Mouse (Mus musculus): ENCODE measurements around the gene Ceacam18. TPM values are rescaled to one million over a fixed set of nuclear protein-coding genes. Genes with fewer than 3 reads are reported as not detected.

Ceacam18 gene
- polyA plus RNA-seq, 1 experiment from 2014 or later = not detected

Other genes starting within 250 kb of the Ceacam18 start
- gene Siglecg, start 226.5 kb upstream of the Ceacam18 start, polyA plus RNA-seq (2014; fragmentation: Nextera tagmentation; extraction: Ambion mirVana) = 0.34 and 0.47 TPM in 2 replicates
- 0.10 TPM in 1 of 2 replicates, not detected in the other for gene Lim2, start 207.0 kb upstream of the Ceacam18 start, polyA plus RNA-seq (2014; fragmentation: Nextera tagmentation; extraction: Ambion mirVana)
- 3.5 and 3.8 TPM in 2 replicates for gene Nkg7, start 197.6 kb upstream of the Ceacam18 start, polyA plus RNA-seq (2014; fragmentation: Nextera tagmentation; extraction: Ambion mirVana)
- not detected in 2 replicates for gene Cldnd2, start 193.9 kb upstream of the Ceacam18 start, polyA plus RNA-seq (2014; fragmentation: Nextera tagmentation; extraction: Ambion mirVana)
- 369 and 378 TPM in 2 replicates for gene Etfb, start 190.6 kb upstream of the Ceacam18 start, polyA plus RNA-seq (2014; fragmentation: Nextera tagmentation; extraction: Ambion mirVana)
- gene Gm45233, start 190.6 kb upstream of the Ceacam18 start, polyA plus RNA-seq (2014; fragmentation: Nextera tagmentation; extraction: Ambion mirVana) = 0.37 TPM in 1 of 2 replicates, not detected in the other
- gene Vsig10l, start 171.6 kb upstream of the Ceacam18 start, polyA plus RNA-seq (2014; fragmentation: Nextera tagmentation; extraction: Ambion mirVana) = 1.1 and 1.9 TPM in 2 replicates
- 0.16 and 0.25 TPM in 2 replicates for gene Iglon5, start 144.6 kb upstream of the Ceacam18 start, polyA plus RNA-seq (2014; fragmentation: Nextera tagmentation; extraction: Ambion mirVana)
- gene 4931406B18Rik, start 128.8 kb upstream of the Ceacam18 start, polyA plus RNA-seq (2014; fragmentation: Nextera tagmentation; extraction: Ambion mirVana) = not detected in 2 replicates
- gene Cd33, start 90.3 kb upstream of the Ceacam18 start, polyA plus RNA-seq (2014; fragmentation: Nextera tagmentation; extraction: Ambion mirVana) = 1.3 and 1.6 TPM in 2 replicates
- gene Zfp658, start 72.5 kb upstream of the Ceacam18 start, polyA plus RNA-seq (2014; fragmentation: Nextera tagmentation; extraction: Ambion mirVana) = 0.97 and 1.1 TPM in 2 replicates
- 7.0 and 9.1 TPM in 2 replicates for gene Zfp719, start 55.1 kb upstream of the Ceacam18 start, polyA plus RNA-seq (2014; fragmentation: Nextera tagmentation; extraction: Ambion mirVana)
- 0.07 and 0.16 TPM in 2 replicates for gene Zfp819, start 27.5 kb upstream of the Ceacam18 start, polyA plus RNA-seq (2014; fragmentation: Nextera tagmentation; extraction: Ambion mirVana)
- 0.79 and 0.90 TPM in 2 replicates for gene Siglece, start 25.5 kb downstream of the Ceacam18 start, polyA plus RNA-seq (2014; fragmentation: Nextera tagmentation; extraction: Ambion mirVana)
- gene Ctu1, start 37.3 kb downstream of the Ceacam18 start, polyA plus RNA-seq (2014; fragmentation: Nextera tagmentation; extraction: Ambion mirVana) = 7.5 and 8.7 TPM in 2 replicates
- gene Klk14, start 55.7 kb downstream of the Ceacam18 start, polyA plus RNA-seq (2014; fragmentation: Nextera tagmentation; extraction: Ambion mirVana) = 0.18 TPM in 1 of 2 replicates, not detected in the other
- 0.44 and 0.56 TPM in 2 replicates for gene Klk13, start 77.9 kb downstream of the Ceacam18 start, polyA plus RNA-seq (2014; fragmentation: Nextera tagmentation; extraction: Ambion mirVana)
- not detected in 2 replicates for gene Klk12, start 134.2 kb downstream of the Ceacam18 start, polyA plus RNA-seq (2014; fragmentation: Nextera tagmentation; extraction: Ambion mirVana)
- not detected in 2 replicates for gene Klk11, start 139.9 kb downstream of the Ceacam18 start, polyA plus RNA-seq (2014; fragmentation: Nextera tagmentation; extraction: Ambion mirVana)
- 0.17 TPM in 1 of 2 replicates, not detected in the other for gene Klk10, start 146.3 kb downstream of the Ceacam18 start, polyA plus RNA-seq (2014; fragmentation: Nextera tagmentation; extraction: Ambion mirVana)
- not detected in 2 replicates for gene Klk9, start 157.2 kb downstream of the Ceacam18 start, polyA plus RNA-seq (2014; fragmentation: Nextera tagmentation; extraction: Ambion mirVana)
- gene Klk8, start 162.9 kb downstream of the Ceacam18 start, polyA plus RNA-seq (2014; fragmentation: Nextera tagmentation; extraction: Ambion mirVana) = 27.5 and 29.1 TPM in 2 replicates
- not detected in 2 replicates for gene Klk7, start 176.6 kb downstream of the Ceacam18 start, polyA plus RNA-seq (2014; fragmentation: Nextera tagmentation; extraction: Ambion mirVana)
- not detected in 2 replicates for gene Klk6, start 189.8 kb downstream of the Ceacam18 start, polyA plus RNA-seq (2014; fragmentation: Nextera tagmentation; extraction: Ambion mirVana)
- not detected in 2 replicates for gene Klk5, start 207.3 kb downstream of the Ceacam18 start, polyA plus RNA-seq (2014; fragmentation: Nextera tagmentation; extraction: Ambion mirVana)
- 0.18 TPM in 1 of 2 replicates, not detected in the other for gene Klk4, start 246.5 kb downstream of the Ceacam18 start, polyA plus RNA-seq (2014; fragmentation: Nextera tagmentation; extraction: Ambion mirVana)

Data from liver, embryonic 11.5 days (tissue).